Mouse (Mus musculus) megakaryocyte, adult 5-6 weeks (primary cell): ENCODE measurements at regions not wholly inside any gene's neighbourhood (a gene's known extent, or its start where the extent isn't known, plus 50 kb on each side); places are given as distances from the start of the nearest gene placed in this dataset.

ENCODE experiments used
- ATAC-seq: 2 replicates; pipeline ENCODE4 v1.8.0; 2016; ENCODE audit warnings: mild to moderate bottlenecking, inconsistent platforms; ENCODE audit not compliant: poor library complexity, severe bottlenecking

DNA sequence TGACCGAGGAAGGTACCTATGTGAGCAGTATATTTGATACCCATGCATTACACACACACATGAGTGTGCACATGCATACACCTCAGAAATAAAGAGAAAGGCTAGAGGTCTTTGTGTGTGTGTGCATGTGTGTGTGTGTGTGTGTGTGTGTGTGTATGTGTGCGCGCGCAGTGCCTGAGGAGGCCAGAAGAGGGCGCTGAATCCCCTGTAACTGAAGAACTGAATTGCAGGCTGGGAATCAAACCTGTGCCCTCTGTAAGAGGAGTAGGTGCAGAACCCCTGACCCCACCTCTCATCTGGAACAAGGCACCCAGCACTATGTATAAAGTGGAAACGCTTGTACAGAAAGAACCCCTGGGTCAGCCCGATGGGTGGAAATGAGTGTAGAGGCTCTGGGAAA is 125.0 kb downstream of the Bmp7 start:
- ATAC-seq, result no peak

DNA sequence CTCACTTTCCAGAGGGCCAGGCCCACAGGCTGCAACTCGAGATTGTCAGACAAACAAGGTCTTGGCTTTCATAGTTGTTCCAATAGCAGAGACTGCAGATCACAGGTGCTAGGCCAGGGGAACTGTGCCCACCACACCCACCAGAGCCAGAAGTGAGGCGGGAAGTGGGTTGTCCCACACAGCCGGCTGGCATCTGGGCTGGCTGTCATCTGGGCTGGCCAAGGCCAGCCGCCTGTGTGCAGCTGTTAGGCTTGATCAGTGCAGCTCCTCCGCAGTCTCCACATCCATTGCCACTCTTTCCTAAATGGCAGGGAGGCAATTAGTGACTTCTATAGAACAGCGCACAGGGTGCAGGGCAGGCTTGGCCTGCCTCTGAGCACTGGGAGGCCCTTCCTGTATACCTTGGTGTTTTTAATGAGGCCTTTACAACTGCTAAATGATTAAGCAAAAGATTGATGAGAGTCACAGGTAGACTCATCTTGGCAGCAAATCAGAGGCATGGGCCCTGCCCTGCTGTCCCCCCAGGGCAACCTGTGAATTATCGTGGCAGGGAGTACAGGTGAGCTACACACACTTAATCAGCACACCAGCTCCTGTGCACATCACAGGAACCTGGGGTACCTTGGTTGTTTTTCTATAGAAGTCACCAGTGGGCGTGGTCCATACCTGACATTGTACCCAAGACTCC is 122.9 kb downstream of the Bmp7 start:
- peak; percentile 43 for ATAC-seq
